Mouse (Mus musculus) thymus, postnatal 0 days (tissue): ENCODE data around the gene Lipc. TPM values are rescaled to one million over a fixed set of nuclear protein-coding genes. Genes with fewer than 3 reads are reported as not detected.

Experiments
- microRNA-seq: library from miRNA; unstranded; fragments of <30 nt; microRNA quantifications from one replicate; pipeline ENCODE4, GENCODE M21; 2016; ENCODE audit warnings: borderline number of aligned reads
- polyA plus RNA-seq: library from polyadenylated mRNA; unstranded; fragments of >200 nt; fragmentation: Nextera tagmentation; extraction: Ambion mirVana; gene quantifications from 2 replicates; pipeline ENCODE4 v1.2.1, GENCODE M21; 2015

The Lipc gene
- polyA plus RNA-seq, 1 experiment from 2014 or later = 0.25 TPM

Small RNA genes lying within 50 kb of the gene (microRNA-seq; reads per million reads assigned to microRNA genes)
- gene Gm25149 = not detected

Other genes starting within 250 kb of the Lipc start
- gene Aqp9, start 216.5 kb upstream of the Lipc start, polyA plus RNA-seq = 1.2 and 1.3 TPM in 2 replicates